Mouse (Mus musculus) forebrain, embryonic 13.5 days (tissue): ENCODE results near the gene Skor1. TPM values are rescaled to one million over a fixed set of nuclear protein-coding genes. Genes with fewer than 3 reads are reported as not detected.

Experiments used
- ATAC-seq: fragments of 200-750 bp; cut with Nextera tagmentation; 2 replicates; pipeline ENCODE4 v1.8.0; 2017
- H3K27ac ChIP-seq: fragments of 300-500 bp; sonication (generic); 2 replicates; pipeline ENCODE4 v1.5.1; 2015; ENCODE audit warnings: inconsistent platforms, mild to moderate bottlenecking, moderate library complexity
- H3K27me3 ChIP-seq: fragments of 300-500 bp; sonication (generic); 2 replicates; pipeline ENCODE4 v1.6.1; 2015; ENCODE audit warnings: mild to moderate bottlenecking, inconsistent platforms
- H3K36me3 ChIP-seq: fragments of 300-500 bp; sonication (generic); 2 replicates; pipeline ENCODE4 v1.6.1; 2015; ENCODE audit warnings: mild to moderate bottlenecking, inconsistent platforms; ENCODE audit not compliant: poor library complexity, severe bottlenecking
- H3K4me1 ChIP-seq: fragments of 300-500 bp; sonication (generic); 2 replicates; pipeline ENCODE4 v1.6.1; 2015; ENCODE audit warnings: inconsistent platforms
- H3K4me2 ChIP-seq: fragments of 300-500 bp; sonication (generic); 2 replicates; pipeline ENCODE4 v1.6.1; 2015; ENCODE audit warnings: inconsistent platforms, mild to moderate bottlenecking, moderate library complexity
- H3K4me3 ChIP-seq: fragments of 300-500 bp; sonication (generic); 2 replicates; pipeline ENCODE4 v1.5.1; 2015; ENCODE audit warnings: mild to moderate bottlenecking, inconsistent platforms
- H3K9ac ChIP-seq: fragments of 300-500 bp; sonication (generic); 2 replicates; pipeline ENCODE4 v1.6.1; 2015; ENCODE audit warnings: mild to moderate bottlenecking, inconsistent platforms
- H3K9me3 ChIP-seq: fragments of 300-500 bp; sonication (generic); replicated peaks from 2 replicates; pipeline ENCODE4 v1.6.1; 2016; ENCODE audit warnings: inconsistent platforms
- WGBS: fragments of 180-500 bp; shearing (Covaris S2); methylation state at CpG from one replicate; pipeline ENCODE4 v1.1.7; 2015; 5-methylcytosine and 5-hydroxymethylcytosine counted together
- polyA plus RNA-seq: library from polyadenylated mRNA; unstranded; fragments of >200 nt; fragmentation: Nextera tagmentation; extraction: Ambion mirVana; gene quantifications from 2 replicates; pipeline ENCODE4 v1.2.1, GENCODE M21; 2015

Gene Skor1
- 0.28 and 0.55 TPM in 2 replicates for polyA plus RNA-seq

DNA sequence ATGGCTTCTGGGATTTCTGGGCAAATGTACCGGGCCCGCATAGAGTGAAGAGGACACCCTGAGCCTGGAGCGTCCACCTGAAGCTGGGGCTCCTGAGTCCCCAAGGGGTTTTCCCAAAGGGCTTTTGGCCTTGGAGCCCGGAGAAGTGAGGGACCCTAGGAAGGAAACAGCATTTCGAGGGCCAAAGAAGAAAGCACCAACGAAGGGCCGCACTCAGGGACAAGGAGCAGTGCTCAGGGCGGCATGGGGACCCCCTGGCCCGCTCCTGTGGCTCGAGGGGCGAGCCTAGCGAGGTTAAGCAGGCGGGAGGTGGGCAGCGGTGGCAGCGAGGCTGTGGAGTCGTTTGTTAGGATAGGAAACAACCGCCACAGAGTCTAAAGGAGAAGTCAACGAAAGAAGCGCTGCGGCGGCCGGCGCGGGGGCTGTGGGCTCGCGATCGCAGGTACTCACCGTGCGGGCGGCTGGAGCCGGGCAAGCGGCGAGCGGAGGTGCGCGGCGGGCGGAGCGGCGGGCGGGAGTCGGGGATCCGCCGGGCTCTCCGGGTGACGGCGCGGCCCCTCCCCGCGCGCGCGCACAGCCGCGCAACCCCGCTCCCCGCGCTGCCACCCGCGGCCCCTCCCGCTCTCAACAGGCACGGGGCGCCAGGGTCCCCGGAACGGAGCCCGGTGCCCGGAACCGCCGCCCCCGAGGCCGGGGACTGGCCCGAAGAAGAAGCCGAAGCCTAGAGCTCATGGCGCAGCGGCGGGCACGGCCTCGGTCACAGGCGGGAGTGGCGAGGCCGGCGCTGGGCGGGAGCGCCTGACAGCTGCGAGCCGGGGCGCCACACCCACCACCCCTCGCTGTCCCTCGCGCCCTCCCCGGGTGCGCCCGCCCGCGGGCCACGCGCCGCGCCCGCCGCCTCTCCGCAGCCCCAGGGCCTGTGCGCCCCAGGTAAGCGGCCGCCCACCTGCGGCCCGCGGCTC, at the start of gene Skor1:
TSS of gene Skor1 (minus strand) at position 552 of the 962 bp plus-strand sequence.
- peaks cover 100% of the 10 kb centered on the region for H3K27me3 ChIP-seq
- H3K9ac ChIP-seq = peak within 1 kb of the TSS; percentile 45
- no peak within 1 kb of the TSS for H3K27ac ChIP-seq
- 1% methylated on average over 43 of the region's 108 CpGs for WGBS
- H3K4me2 ChIP-seq = peak within 1 kb of the TSS; percentile 71
- H3K4me3 ChIP-seq = peak within 1 kb of the TSS; percentile 42
- peaks cover 52% of the 10 kb centered on the region for H3K4me1 ChIP-seq
- H3K36me3 ChIP-seq = no peaks in the 10 kb centered on the region
- ATAC-seq = no peak
- peaks cover 5% of the 10 kb centered on the region; the same call in 1 of the 2 replicates for H3K9me3 ChIP-seq

DNA sequence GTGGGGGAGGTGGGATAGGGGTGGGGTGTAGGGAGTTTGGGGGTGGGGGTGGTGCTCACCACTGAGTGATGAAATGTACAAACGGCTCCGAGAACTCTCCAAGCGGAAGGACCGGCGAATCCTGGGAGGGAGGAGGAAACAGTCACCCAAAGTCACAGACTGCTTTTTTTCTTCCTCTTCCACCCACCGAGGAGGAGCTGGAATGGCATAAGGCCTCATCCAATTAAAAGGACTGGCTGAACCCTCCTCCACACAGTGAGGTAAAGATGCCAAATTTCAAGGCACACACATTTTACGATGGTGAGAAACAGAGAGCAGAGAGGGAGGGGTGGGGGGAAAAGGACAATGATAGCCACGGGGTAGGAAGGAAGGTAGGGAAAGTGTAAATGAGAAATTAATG, 48.5 kb upstream of the Skor1 start:
- Histone ChIP-seq H3K9ac (no peak overlapping the region), H3K27me3 (peaks cover 6% of the 10 kb centered on the region), H3K9me3 (0 out of 2 replicates have a peak, but pooled peaks cover 4% of the 10 kb centered on the region), H3K4me1 (peaks cover 32% of the 10 kb centered on the region), H3K36me3 (peaks cover 8% of the 10 kb centered on the region), H3K27ac (no peak overlapping the region), H3K4me2 (peak overlapping the region; percentile 7; the same call in 1 of the 2 replicates), H3K4me3 (no peak overlapping the region)
- no peak for ATAC-seq
- WGBS = 11% methylated on average over 8 of the region's 8 CpGs

DNA sequence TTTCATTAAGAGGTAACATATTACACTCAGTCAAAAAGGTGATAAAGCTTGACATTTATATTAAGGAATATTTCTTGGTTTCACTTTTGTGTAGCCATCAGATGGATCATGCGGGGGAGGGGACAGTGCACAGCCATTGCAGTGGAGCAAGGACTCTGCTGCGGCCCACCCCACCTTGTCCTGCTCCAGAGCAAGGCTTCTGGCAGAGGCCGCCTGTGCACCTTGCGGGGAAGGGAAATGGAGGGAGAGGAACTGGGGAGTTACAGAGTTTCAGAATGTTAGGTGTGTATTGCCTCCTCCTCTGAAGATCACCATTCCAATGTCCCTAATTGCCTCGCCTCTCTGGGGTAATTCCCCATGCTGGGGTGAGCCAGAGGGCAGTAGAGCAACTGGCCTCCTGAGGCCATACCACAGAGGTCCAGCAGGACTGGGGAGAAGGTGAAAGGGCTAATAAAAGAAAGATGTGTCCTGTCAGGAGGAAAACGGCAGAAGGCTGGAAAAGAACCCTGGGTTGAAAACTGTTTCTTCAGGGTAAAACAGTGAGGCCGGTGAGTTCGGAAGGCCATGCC, 47.4 kb upstream of the Skor1 start:
- Histone ChIP-seq H3K36me3 (no peaks in the 10 kb centered on the region; the same call in 1 of the 2 replicates), H3K9me3 (no peaks in the 10 kb centered on the region), H3K27me3 (peaks cover 6% of the 10 kb centered on the region), H3K4me3 (no peak overlapping the region), H3K27ac (no peak overlapping the region), H3K9ac (no peak overlapping the region), H3K4me1 (peaks cover 32% of the 10 kb centered on the region), H3K4me2 (no peak overlapping the region)
- no peak for ATAC-seq
- 50% methylated on average over 8 of the region's 8 CpGs for WGBS

DNA sequence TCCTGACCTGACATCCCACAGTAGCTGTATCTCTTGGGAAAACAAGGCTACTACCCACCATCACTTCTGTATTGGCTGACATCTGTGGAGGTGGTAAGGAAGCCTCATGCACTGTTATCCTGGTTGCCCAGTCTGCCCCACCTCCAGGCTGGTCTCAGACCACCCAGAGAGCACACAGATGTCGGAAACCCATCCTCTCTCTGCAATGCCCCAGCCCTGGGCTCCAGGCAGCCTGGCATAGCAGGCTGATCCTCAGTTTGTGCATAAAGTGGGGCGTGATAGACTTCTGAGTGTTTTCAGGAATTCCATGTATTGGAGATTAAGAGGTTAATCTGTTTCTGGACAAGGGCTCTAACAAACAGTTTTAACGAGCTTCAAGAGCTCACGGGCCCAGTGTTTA, 46.8 kb upstream of the Skor1 start:
- Histone ChIP-seq H3K4me1 (peaks cover 32% of the 10 kb centered on the region), H3K27me3 (peaks cover 6% of the 10 kb centered on the region), H3K27ac (no peak overlapping the region), H3K4me3 (no peak overlapping the region), H3K36me3 (no peaks in the 10 kb centered on the region; the same call in 1 of the 2 replicates), H3K9me3 (no peaks in the 10 kb centered on the region), H3K9ac (no peak overlapping the region), H3K4me2 (no peak overlapping the region)
- ATAC-seq = no peak
- 13% methylated on average over 4 of the region's 4 CpGs for WGBS

DNA sequence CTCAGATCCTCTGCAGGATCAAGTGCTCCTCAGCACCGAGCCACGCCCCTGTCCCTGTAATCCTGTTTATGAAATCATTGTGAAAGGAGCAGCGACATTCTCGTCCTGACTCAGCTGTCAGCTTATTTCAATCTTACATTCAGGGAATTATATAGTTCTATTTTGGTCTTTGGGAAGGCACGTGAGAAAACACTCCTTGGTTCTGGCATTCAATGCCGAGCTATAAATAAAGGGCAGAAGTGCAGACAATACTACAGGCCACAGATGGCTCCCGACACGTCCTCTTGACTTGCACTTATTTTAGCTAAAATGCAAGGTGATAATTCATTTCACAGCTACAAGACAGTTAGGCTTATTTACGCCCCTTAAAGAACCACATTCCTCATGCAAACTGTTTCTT, 46.0 kb upstream of the Skor1 start:
- ATAC-seq = no peak
- Histone ChIP-seq H3K4me1 (peaks cover 32% of the 10 kb centered on the region), H3K36me3 (no peaks in the 10 kb centered on the region; the same call in 1 of the 2 replicates), H3K4me2 (no peak overlapping the region), H3K27ac (no peak overlapping the region), H3K9ac (no peak overlapping the region), H3K4me3 (no peak overlapping the region), H3K27me3 (peaks cover 10% of the 10 kb centered on the region), H3K9me3 (no peaks in the 10 kb centered on the region)
- 53% methylated on average over 9 of the region's 9 CpGs for WGBS

DNA sequence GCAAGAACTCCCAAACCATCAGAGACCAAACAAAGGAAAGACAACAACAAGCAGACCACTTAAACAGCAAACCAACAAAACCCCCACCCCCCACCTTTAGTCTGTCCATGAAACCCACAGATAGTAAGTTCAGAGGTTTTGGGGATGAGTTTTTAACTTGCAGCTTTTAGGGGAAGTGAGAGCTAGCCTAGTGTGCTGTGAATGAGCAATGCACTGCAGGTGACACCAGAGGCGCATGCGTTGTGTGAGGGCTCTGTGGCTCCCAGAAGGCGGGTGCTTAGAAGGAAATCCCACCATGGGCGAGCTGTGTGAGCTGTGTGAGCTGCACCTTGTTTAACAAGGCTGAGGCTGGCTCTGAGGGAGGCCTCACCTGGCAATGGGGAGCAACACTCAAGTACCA, 44.0 kb upstream of the Skor1 start:
- H3K4me1 ChIP-seq = peaks cover 28% of the 10 kb centered on the region
- no peak overlapping the region for H3K27ac ChIP-seq
- WGBS = 68% methylated on average over 4 of the region's 4 CpGs
- no peak for ATAC-seq
- H3K9me3 ChIP-seq = no peaks in the 10 kb centered on the region
- no peaks in the 10 kb centered on the region; the same call in 1 of the 2 replicates for H3K36me3 ChIP-seq
- no peak overlapping the region for H3K4me2 ChIP-seq
- no peak overlapping the region for H3K9ac ChIP-seq
- no peak overlapping the region for H3K4me3 ChIP-seq
- peaks cover 23% of the 10 kb centered on the region for H3K27me3 ChIP-seq

DNA sequence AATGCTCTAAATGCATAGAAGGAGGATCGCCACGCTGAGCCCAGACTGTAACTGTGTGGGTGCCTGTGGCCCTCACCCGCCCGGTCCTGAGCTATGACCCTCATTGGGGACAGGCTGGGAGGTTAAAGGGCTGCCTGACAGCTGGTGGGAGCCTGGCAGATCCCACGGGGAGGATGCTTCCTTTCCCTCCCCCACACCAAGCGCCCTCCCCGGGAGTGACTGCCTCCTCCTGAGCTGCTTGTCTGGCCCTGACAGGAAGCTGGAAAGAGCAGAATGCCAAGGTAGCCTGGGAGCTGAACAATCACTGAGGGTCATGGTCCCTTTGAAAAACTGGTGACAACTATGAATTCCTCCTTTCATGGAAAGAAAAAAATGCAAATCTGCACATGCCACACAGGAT, 38.5 kb upstream of the Skor1 start:
- ATAC-seq = no peak
- Histone ChIP-seq H3K27ac (no peak overlapping the region), H3K4me3 (no peak overlapping the region), H3K27me3 (peaks cover 62% of the 10 kb centered on the region), H3K9ac (no peak overlapping the region), H3K4me2 (no peak overlapping the region), H3K36me3 (no peaks in the 10 kb centered on the region), H3K9me3 (no peaks in the 10 kb centered on the region), H3K4me1 (peaks cover 32% of the 10 kb centered on the region)
- WGBS = 25% methylated on average over 7 of the region's 7 CpGs

DNA sequence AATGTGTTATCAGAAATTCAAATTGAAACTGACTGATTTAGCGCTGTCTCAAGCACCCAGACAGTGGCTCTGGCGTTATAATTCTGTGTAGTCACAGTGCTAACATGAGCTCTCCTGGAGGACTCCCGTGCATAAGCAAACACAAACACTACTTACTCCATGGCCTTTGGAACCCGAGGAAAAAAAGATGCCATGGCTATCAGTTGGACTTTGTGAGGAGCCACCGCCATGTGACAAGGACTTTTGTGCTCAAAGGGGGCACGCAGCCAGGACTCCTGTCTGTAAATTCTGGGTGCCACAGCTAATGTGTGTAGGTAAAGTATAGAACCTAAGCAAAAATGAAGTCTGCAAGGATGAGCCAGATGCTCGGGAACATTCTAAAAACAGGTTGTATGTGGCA, 36.5 kb upstream of the Skor1 start:
- no peaks in the 10 kb centered on the region for H3K36me3 ChIP-seq
- H3K4me2 ChIP-seq = no peak overlapping the region
- no peak for ATAC-seq
- peaks cover 72% of the 10 kb centered on the region for H3K27me3 ChIP-seq
- 80% methylated on average over 7 of the region's 7 CpGs for WGBS
- H3K4me3 ChIP-seq = no peak overlapping the region
- H3K27ac ChIP-seq = no peak overlapping the region
- H3K4me1 ChIP-seq = peaks cover 47% of the 10 kb centered on the region
- no peak overlapping the region for H3K9ac ChIP-seq
- H3K9me3 ChIP-seq = no peaks in the 10 kb centered on the region

DNA sequence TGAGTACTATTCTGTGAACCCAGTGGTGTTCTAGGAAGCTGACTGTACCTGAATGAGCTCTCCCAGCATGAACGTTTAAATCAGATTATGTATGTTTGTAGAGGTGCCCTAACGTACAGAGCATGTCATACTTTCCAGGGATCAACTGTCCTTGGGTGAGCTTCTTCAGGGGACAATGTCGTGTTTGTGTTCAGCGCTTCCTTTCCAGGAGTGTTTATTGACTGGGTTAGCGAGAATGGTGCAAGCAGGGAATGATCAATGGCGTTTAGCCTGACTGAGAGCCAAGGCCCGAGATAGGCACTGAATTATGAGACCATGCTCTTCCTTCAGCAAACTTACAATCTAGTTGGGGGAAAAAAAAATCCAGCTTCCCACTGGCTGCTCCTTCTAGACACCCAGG, 35.1 kb upstream of the Skor1 start:
- 60% methylated on average over 7 of the region's 7 CpGs for WGBS
- no peak overlapping the region for H3K4me3 ChIP-seq
- H3K36me3 ChIP-seq = no peaks in the 10 kb centered on the region
- H3K4me1 ChIP-seq = peaks cover 47% of the 10 kb centered on the region
- H3K9me3 ChIP-seq = no peaks in the 10 kb centered on the region
- no peak overlapping the region for H3K4me2 ChIP-seq
- ATAC-seq = no peak
- peaks cover 80% of the 10 kb centered on the region for H3K27me3 ChIP-seq
- no peak overlapping the region for H3K9ac ChIP-seq
- H3K27ac ChIP-seq = no peak overlapping the region

DNA sequence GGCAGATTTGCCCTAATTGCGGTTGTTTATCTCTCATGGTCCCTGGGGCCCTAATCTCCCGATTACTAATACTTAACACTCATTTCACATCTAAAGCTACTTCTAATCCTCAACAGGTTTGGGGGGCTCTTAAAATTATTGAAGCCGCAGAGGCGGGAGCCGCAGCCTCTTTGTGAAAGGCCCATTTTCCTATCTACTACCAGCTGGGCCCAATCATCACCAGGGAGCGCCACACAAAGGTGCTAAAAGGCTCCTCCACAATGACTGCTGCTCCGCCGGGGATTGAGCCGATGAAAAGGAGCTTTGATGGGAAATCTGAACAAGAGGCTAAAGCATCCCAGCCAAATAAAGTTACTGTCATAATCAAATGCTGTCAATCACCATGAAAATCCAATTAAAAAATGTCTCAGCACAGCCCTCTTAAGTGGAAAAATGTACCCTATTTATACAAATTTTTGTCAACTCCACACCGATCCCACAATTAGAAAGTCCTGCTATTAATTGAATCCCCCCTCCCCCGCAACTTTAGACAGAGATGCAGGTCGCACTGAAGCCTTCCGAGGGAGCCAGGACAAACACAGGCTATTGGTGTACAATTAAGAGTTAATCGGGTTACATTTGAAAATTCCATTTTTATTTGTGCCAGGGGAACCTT, 33.7 kb upstream of the Skor1 start:
- peak; percentile 82; the same call in 1 of the 2 replicates for ATAC-seq
- peak overlapping the region; percentile 65 for H3K27ac ChIP-seq
- H3K4me3 ChIP-seq = no peak overlapping the region
- H3K4me2 ChIP-seq = peak overlapping the region; percentile 37
- H3K9ac ChIP-seq = 0 out of 2 replicates have a peak overlapping the region, but pooled peaks have one; percentile 45
- no peaks in the 10 kb centered on the region for H3K9me3 ChIP-seq
- peaks cover 82% of the 10 kb centered on the region for H3K27me3 ChIP-seq
- no peaks in the 10 kb centered on the region for H3K36me3 ChIP-seq
- H3K4me1 ChIP-seq = peaks cover 38% of the 10 kb centered on the region
- WGBS = 4% methylated on average over 14 of the region's 14 CpGs

DNA sequence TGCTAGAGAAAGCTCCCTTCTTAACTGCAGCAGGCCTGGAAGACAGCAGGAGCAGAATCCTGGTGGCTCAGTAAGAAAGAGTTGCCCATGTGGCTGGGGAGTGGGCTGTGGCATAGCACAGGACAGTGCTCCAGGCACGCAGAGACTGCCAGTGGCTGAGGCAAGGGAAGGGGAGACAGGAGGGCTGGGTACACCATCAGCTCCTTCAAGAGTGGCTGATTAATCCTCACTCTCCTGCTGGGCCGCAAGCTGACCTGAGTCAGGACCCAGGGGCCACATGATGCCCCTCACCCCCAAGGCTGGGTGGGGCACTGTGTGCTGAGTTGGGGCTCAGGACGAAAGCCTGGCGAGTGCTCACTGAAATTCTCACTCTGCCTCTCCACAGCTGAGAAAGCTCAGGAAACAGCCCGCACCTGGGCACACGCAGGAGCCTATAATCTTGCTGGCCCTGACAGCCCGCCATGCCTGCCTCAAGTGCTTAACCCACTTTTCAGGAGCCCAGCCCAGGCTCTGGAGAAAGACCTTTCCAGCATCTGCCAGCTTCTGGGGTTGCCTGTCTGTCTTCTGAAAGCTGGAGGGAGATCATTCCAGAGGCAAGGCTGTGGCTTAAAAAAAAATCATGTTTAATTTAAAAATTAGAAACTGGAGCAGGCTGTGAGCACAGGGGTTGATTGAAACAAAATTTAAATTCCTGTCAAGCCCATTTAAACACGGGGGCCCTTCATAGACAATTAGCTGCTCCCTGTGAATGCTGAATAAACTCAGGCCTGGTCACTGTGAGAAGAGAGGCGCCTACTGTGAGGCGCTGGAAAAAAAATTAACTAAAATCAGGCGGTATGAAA, 32.8 kb upstream of the Skor1 start:
- Histone ChIP-seq H3K27me3 (peaks cover 82% of the 10 kb centered on the region), H3K27ac (peak overlapping the region; percentile 65), H3K36me3 (no peaks in the 10 kb centered on the region), H3K4me2 (peak overlapping the region; percentile 37), H3K4me3 (no peak overlapping the region), H3K9ac (peak overlapping the region; percentile 45; the same call in 1 of the 2 replicates), H3K4me1 (peaks cover 40% of the 10 kb centered on the region), H3K9me3 (no peaks in the 10 kb centered on the region)
- WGBS = 8% methylated on average over 10 of the region's 11 CpGs
- peak; percentile 57; the same call in 1 of the 2 replicates for ATAC-seq
